Mouse (Mus musculus) midbrain, embryonic 16.5 days (tissue): ENCODE measurements at regions not wholly inside any gene's neighbourhood (a gene's known extent, or its start where the extent isn't known, plus 50 kb on each side); places are given as distances from the start of the nearest gene placed in this dataset.

Experiments used
- ATAC-seq: fragments of 200-750 bp; cut with Nextera tagmentation; 2 replicates; pipeline ENCODE4 v1.8.0; 2017; ENCODE audit warnings: moderate TSS enrichment
- H3K27ac ChIP-seq: fragments of 300-500 bp; sonication (generic); 2 replicates; pipeline ENCODE4 v1.5.1; 2014; ENCODE audit warnings: mild to moderate bottlenecking, low read length, mixed read lengths
- H3K27me3 ChIP-seq: fragments of 300-500 bp; sonication (generic); 2 replicates; pipeline ENCODE4 v1.6.1; 2014; ENCODE audit warnings: low read depth, low read length, mixed read lengths; ENCODE audit not compliant: control insufficient read depth, insufficient read depth
- H3K36me3 ChIP-seq: fragments of 300-500 bp; sonication (generic); 2 replicates; pipeline ENCODE4 v1.6.1; 2014; ENCODE audit warnings: mild to moderate bottlenecking, low read length, moderate library complexity, mixed read lengths; ENCODE audit not compliant: control insufficient read depth, insufficient read depth
- H3K4me1 ChIP-seq: fragments of 300-500 bp; sonication (generic); 2 replicates; pipeline ENCODE4 v1.6.1; 2014; ENCODE audit warnings: mild to moderate bottlenecking, low read length, mixed read lengths; ENCODE audit not compliant: control insufficient read depth, insufficient read depth
- H3K4me2 ChIP-seq: fragments of 300-500 bp; sonication (generic); 2 replicates; pipeline ENCODE4 v1.6.1; 2014; ENCODE audit warnings: mild to moderate bottlenecking, low read length, mixed read lengths
- H3K4me3 ChIP-seq: fragments of 300-500 bp; sonication (generic); 2 replicates; pipeline ENCODE4 v1.5.1; 2014; ENCODE audit warnings: low read depth, mild to moderate bottlenecking, low read length, moderate library complexity, mixed read lengths
- H3K9ac ChIP-seq: fragments of 300-500 bp; sonication (generic); 2 replicates; pipeline ENCODE4 v1.6.1; 2014; ENCODE audit warnings: low read depth, low read length, mixed read lengths
- H3K9me3 ChIP-seq: fragments of 300-500 bp; sonication (generic); replicated peaks from 2 replicates; pipeline ENCODE4 v1.6.1; 2014; ENCODE audit warnings: mild to moderate bottlenecking, low read length, mixed read lengths; ENCODE audit not compliant: control insufficient read depth, poor library complexity, severe bottlenecking
- WGBS: fragments of 180-500 bp; shearing (Covaris S2); extraction: QIAGEN DNeasy Blood & Tissue Kit; methylation state at CpG from one replicate; pipeline ENCODE4 v1.1.7; 2014; 5-methylcytosine and 5-hydroxymethylcytosine counted together

- no peaks in the 10 kb centered on the region for H3K4me1 ChIP-seq
- H3K4me3 ChIP-seq: no peak overlapping the region
- no peaks in the 10 kb centered on the region for H3K9me3 ChIP-seq
- WGBS: 86% methylated on average over 8 of the region's 8 CpGs
- no peak overlapping the region for H3K27ac ChIP-seq
- no peak overlapping the region for H3K9ac ChIP-seq
- H3K27me3 ChIP-seq: no peaks in the 10 kb centered on the region
- ATAC-seq: peak; percentile 74; the same call in 1 of the 2 replicates
- H3K4me2 ChIP-seq: no peak overlapping the region
- no peaks in the 10 kb centered on the region for H3K36me3 ChIP-seq
Observed at GRCm38 (mm10) chr11:31807461-31808215, 64.4 kb upstream of the Cpeb4 start.

GRCm38 (mm10) chr11:31808216-31808838 lies 63.7 kb upstream of the Cpeb4 start:
- Histone ChIP-seq H3K9me3 (no peaks in the 10 kb centered on the region), H3K9ac (no peak overlapping the region), H3K4me3 (no peak overlapping the region), H3K27me3 (no peaks in the 10 kb centered on the region), H3K4me1 (no peaks in the 10 kb centered on the region), H3K4me2 (no peak overlapping the region), H3K36me3 (no peaks in the 10 kb centered on the region), H3K27ac (no peak overlapping the region)
- 91% methylated on average over 5 of the region's 5 CpGs for WGBS
- no peak for ATAC-seq

- no peak overlapping the region for H3K27ac ChIP-seq
- WGBS: 61% methylated on average over 7 of the region's 7 CpGs
- H3K9me3 ChIP-seq: no peaks in the 10 kb centered on the region
- no peaks in the 10 kb centered on the region for H3K36me3 ChIP-seq
- H3K4me3 ChIP-seq: no peak overlapping the region
- no peak overlapping the region for H3K9ac ChIP-seq
- no peaks in the 10 kb centered on the region for H3K27me3 ChIP-seq
- H3K4me2 ChIP-seq: no peak overlapping the region
- no peaks in the 10 kb centered on the region for H3K4me1 ChIP-seq
- ATAC-seq: no peak
Observed at GRCm38 (mm10) chr11:31810011-31810786, 61.8 kb upstream of the Cpeb4 start.

GRCm38 (mm10) chr11:31812215-31812614 lies 59.8 kb upstream of the Cpeb4 start:
- no peak overlapping the region for H3K27ac ChIP-seq
- 0 out of 2 replicates have a peak, but pooled peaks cover 1% of the 10 kb centered on the region for H3K4me1 ChIP-seq
- no peaks in the 10 kb centered on the region for H3K9me3 ChIP-seq
- H3K4me3 ChIP-seq: no peak overlapping the region
- H3K9ac ChIP-seq: no peak overlapping the region
- H3K36me3 ChIP-seq: no peaks in the 10 kb centered on the region
- H3K27me3 ChIP-seq: no peaks in the 10 kb centered on the region
- no peak for ATAC-seq
- H3K4me2 ChIP-seq: no peak overlapping the region
- WGBS: 82% methylated on average over 9 of the region's 9 CpGs

GRCm38 (mm10) chr11:31814616-31815015 lies 57.4 kb upstream of the Cpeb4 start:
- peaks cover 7% of the 10 kb centered on the region; the same call in 1 of the 2 replicates for H3K4me1 ChIP-seq
- H3K9me3 ChIP-seq: no peaks in the 10 kb centered on the region
- no peak overlapping the region for H3K27ac ChIP-seq
- H3K9ac ChIP-seq: no peak overlapping the region
- no peaks in the 10 kb centered on the region for H3K27me3 ChIP-seq
- no peak for ATAC-seq
- no peaks in the 10 kb centered on the region for H3K36me3 ChIP-seq
- H3K4me2 ChIP-seq: no peak overlapping the region
- 100% methylated on average over 4 of the region's 4 CpGs for WGBS
- H3K4me3 ChIP-seq: no peak overlapping the region

GRCm38 (mm10) chr11:31815855-31816488 lies 56.0 kb upstream of the Cpeb4 start:
- Histone ChIP-seq H3K27me3 (no peaks in the 10 kb centered on the region), H3K9me3 (no peaks in the 10 kb centered on the region), H3K27ac (no peak overlapping the region), H3K36me3 (no peaks in the 10 kb centered on the region), H3K4me1 (peaks cover 7% of the 10 kb centered on the region; the same call in 1 of the 2 replicates), H3K4me3 (no peak overlapping the region), H3K4me2 (no peak overlapping the region), H3K9ac (no peak overlapping the region)
- ATAC-seq: no peak
- WGBS: 74% methylated on average over 12 of the region's 12 CpGs

- H3K27me3 ChIP-seq: no peaks in the 10 kb centered on the region
- H3K4me2 ChIP-seq: no peak overlapping the region
- H3K9ac ChIP-seq: no peak overlapping the region
- peak; percentile 84 for ATAC-seq
- H3K4me1 ChIP-seq: peaks cover 15% of the 10 kb centered on the region
- no peaks in the 10 kb centered on the region for H3K9me3 ChIP-seq
- peak overlapping the region; percentile 31; the same call in 1 of the 2 replicates for H3K27ac ChIP-seq
- no peak overlapping the region for H3K4me3 ChIP-seq
- no peaks in the 10 kb centered on the region for H3K36me3 ChIP-seq
- 23% methylated on average over 7 of the region's 7 CpGs for WGBS
Observed at GRCm38 (mm10) chr11:31818032-31818431, 54.0 kb upstream of the Cpeb4 start.

GRCm38 (mm10) chr11:31819964-31820363 lies 52.0 kb upstream of the Cpeb4 start:
- WGBS: 94% methylated on average over 4 of the region's 4 CpGs
- ATAC-seq: no peak
- H3K4me1 ChIP-seq: peaks cover 15% of the 10 kb centered on the region

More at GRCm38 (mm10) chr11:31819964-31820363, 52.0 kb upstream of the Cpeb4 start:
- Histone ChIP-seq H3K9me3 (no peaks in the 10 kb centered on the region), H3K9ac (no peak overlapping the region), H3K36me3 (no peaks in the 10 kb centered on the region), H3K27me3 (no peaks in the 10 kb centered on the region), H3K27ac (no peak overlapping the region), H3K4me2 (no peak overlapping the region), H3K4me3 (no peak overlapping the region)
